Mouse (Mus musculus): ENCODE data around the gene B4galnt4. TPM values are rescaled to one million over a fixed set of nuclear protein-coding genes. Genes with fewer than 3 reads are reported as not detected.
A peak's percentile ranks its signal among the peaks of the same experiment; 100 is the strongest.
"Not testable (repeated sequence)": the region's sequence is repeated elsewhere in the genome, so short reads cannot be mapped to it uniquely, and the experiment has no call there.

B4galnt4 gene
- 44.1 and 56.0 TPM in 2 replicates for polyA plus RNA-seq (2014; fragmentation: Nextera tagmentation; extraction: Ambion mirVana)

DNA sequence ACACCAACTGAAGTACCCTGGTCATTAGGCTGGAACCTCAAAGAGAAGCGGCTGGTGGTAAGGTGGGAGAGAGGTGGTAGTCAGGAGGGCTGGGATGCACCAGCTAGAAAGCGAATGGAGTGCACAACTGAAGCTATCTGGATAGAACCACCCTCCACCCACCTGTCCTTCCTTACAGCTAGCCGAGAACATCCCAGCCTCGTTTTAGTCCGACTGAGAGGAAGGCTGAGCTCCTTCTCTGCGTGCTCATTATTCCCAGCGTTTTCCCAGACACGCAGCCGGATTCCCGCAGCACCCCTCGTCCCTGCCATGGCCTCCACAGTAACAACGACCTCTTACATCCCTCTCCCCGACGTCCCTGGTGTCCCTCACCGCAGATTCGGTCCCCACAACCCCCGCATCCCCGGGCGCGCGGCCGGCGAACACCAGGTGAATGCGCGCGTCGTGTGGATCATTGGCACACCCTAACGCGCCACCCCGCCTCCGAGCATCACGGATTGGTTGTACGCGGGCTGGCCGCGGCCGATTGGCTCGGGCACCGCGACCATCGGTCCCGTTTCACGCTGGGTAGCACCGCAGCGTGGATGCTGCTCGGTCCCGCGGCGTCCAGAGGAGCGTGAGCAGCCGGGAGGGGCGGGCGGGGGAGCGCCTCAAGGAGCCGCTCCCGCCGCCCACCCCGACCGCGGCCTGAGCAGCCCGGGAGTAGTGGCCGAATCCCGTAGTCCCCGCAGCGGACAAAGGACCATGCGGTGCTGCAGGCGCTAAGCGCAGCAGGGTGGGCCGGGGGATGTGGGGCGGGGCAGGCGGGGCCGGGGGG lies at the start of gene B4galnt4:
B4galnt4 (plus strand) TSS at position 679 of the 817 bp plus-strand sequence.
- WGBS = under 1% methylated on average over 60 of the region's 72 CpGs
- peaks cover 23% of the 10 kb centered on the region for H3K4me1 ChIP-seq (ENCODE audit: control insufficient read depth, insufficient read depth, low read length)
- H3K4me3 ChIP-seq (replicated peaks; ENCODE audit: low read depth, low read length) = peak within 1 kb of the TSS; percentile 85
- peak within 1 kb of the TSS; percentile 83 for H3K4me2 ChIP-seq (ENCODE audit: low read length)
- DNase-seq (peak; percentile 97), ATAC-seq (ENCODE audit: low FRiP score, low TSS enrichment) (peak; percentile 96)
- peak within 1 kb of the TSS; percentile 98 for H3K9ac ChIP-seq (replicated peaks; ENCODE audit: low read length)
- H3K27ac ChIP-seq (replicated peaks; ENCODE audit: low read depth, low read length) = peak within 1 kb of the TSS; percentile 94
- H3K27me3 ChIP-seq (ENCODE audit: control insufficient read depth, insufficient read depth, low read length) = no peaks in the 10 kb centered on the region
- H3K9me3 ChIP-seq (ENCODE audit: control insufficient read depth, low read length) = no peaks in the 10 kb centered on the region; the same call in 1 of the 2 replicates
- peaks cover 26% of the 10 kb centered on the region for H3K36me3 ChIP-seq (ENCODE audit: control insufficient read depth, insufficient read depth, low read length)

DNA sequence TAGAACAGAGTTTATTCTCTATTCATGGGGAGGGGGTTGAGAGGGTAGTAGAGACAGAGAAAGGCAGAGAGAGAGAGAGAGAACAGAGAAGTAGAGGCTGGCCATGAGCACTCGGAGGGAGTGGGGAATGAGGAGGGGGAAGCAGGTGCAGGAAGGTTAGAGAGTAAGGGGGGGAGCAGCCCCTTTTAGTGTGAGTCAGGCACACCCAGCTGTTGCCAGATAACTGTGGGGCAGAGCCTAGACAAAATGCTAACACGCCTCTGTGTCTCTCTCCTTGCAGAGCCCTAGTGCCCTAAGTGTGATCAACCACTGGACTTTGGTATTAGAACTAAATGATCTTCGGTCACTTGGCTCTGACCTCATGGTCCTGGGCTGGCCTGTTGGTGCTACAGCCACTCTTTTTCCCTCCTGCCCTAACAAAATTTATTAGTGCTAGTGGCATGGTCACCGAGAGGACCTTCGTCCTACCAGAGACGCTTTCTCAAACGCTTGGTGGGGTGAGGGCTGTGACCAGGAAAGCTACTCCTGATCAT lies 49.6 kb upstream of the B4galnt4 start:
- Histone ChIP-seq H3K9me3 (ENCODE audit: control insufficient read depth, low read length) (no peaks in the 10 kb centered on the region), H3K27ac (replicated peaks; ENCODE audit: low read depth, low read length) (no peak overlapping the region), H3K9ac (replicated peaks; ENCODE audit: low read length) (no peak overlapping the region), H3K4me2 (ENCODE audit: low read length) (no peak overlapping the region), H3K36me3 (ENCODE audit: control insufficient read depth, insufficient read depth, low read length) (no peaks in the 10 kb centered on the region), H3K4me3 (replicated peaks; ENCODE audit: low read depth, low read length) (no peak overlapping the region), H3K4me1 (ENCODE audit: control insufficient read depth, insufficient read depth, low read length) (0 out of 2 replicates have a peak, but pooled peaks cover 7% of the 10 kb centered on the region), H3K27me3 (ENCODE audit: control insufficient read depth, insufficient read depth, low read length) (no peaks in the 10 kb centered on the region)
- DNase-seq = no peak
- WGBS = 93% methylated on average over 7 of the region's 7 CpGs
- no peak for ATAC-seq (ENCODE audit: low FRiP score, low TSS enrichment)

- DNase-seq (no peak), ATAC-seq (ENCODE audit: low FRiP score, low TSS enrichment) (no peak)
- Histone ChIP-seq H3K9ac (replicated peaks; ENCODE audit: low read length) (no peak overlapping the region), H3K27ac (replicated peaks; ENCODE audit: low read depth, low read length) (no peak overlapping the region), H3K36me3 (ENCODE audit: control insufficient read depth, insufficient read depth, low read length) (no peaks in the 10 kb centered on the region), H3K27me3 (ENCODE audit: control insufficient read depth, insufficient read depth, low read length) (no peaks in the 10 kb centered on the region), H3K9me3 (ENCODE audit: control insufficient read depth, low read length) (no peaks in the 10 kb centered on the region), H3K4me2 (ENCODE audit: low read length) (no peak overlapping the region), H3K4me3 (replicated peaks; ENCODE audit: low read depth, low read length) (no peak overlapping the region), H3K4me1 (ENCODE audit: control insufficient read depth, insufficient read depth, low read length) (no peaks in the 10 kb centered on the region)
- WGBS = 90% methylated on average over 10 of the region's 10 CpGs
Measured at GRCm38 (mm10) chr7:141016707-141017697, 43.9 kb upstream of the B4galnt4 start.

DNA sequence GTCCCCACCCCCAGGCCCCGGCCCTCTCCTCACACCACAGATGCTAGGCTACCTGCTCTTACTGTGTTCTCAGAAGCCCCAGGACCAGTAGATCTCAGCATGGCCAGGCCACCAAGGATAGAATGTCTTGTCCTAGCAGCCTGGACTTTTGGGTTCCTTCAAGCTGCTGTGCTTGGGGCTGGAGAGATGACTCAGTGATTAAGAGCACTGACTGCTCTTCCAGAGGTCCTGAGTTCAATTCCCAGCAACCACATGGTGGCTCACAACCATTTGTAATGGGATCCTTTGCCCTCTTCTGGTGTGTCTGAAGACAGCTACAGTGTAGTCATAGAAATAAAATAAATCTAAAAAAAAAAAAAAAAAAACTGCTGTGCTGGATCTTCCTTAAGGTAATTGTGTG lies 43.1 kb upstream of the B4galnt4 start, which contains the start of gene Ifitm6:
Ifitm6 (minus strand) TSS at position 101 of the 400 bp plus-strand sequence.
- not testable (repeated sequence) for H3K4me1 ChIP-seq (ENCODE audit: control insufficient read depth, insufficient read depth, low read length); DNase-seq; ATAC-seq (ENCODE audit: low FRiP score, low TSS enrichment); H3K4me2 ChIP-seq (ENCODE audit: low read length); H3K9ac ChIP-seq (replicated peaks; ENCODE audit: low read length); H3K27ac ChIP-seq (replicated peaks; ENCODE audit: low read depth, low read length); H3K36me3 ChIP-seq (ENCODE audit: control insufficient read depth, insufficient read depth, low read length); H3K27me3 ChIP-seq (ENCODE audit: control insufficient read depth, insufficient read depth, low read length); H3K4me3 ChIP-seq (replicated peaks; ENCODE audit: low read depth, low read length); H3K9me3 ChIP-seq (ENCODE audit: control insufficient read depth, low read length)
- 82% methylated on average over 1 of the region's 1 CpGs for WGBS

GRCm38 (mm10) chr7:141019028-141019427 lies 41.9 kb upstream of the B4galnt4 start:
- 90% methylated on average over 5 of the region's 5 CpGs for WGBS
- H3K36me3 ChIP-seq (ENCODE audit: control insufficient read depth, insufficient read depth, low read length) = no peaks in the 10 kb centered on the region

GRCm38 (mm10) chr7:141021489-141022449 lies 39.1 kb upstream of the B4galnt4 start:
- Histone ChIP-seq H3K4me3 (replicated peaks; ENCODE audit: low read depth, low read length) (no peak overlapping the region), H3K4me2 (ENCODE audit: low read length) (no peak overlapping the region), H3K36me3 (ENCODE audit: control insufficient read depth, insufficient read depth, low read length) (no peaks in the 10 kb centered on the region), H3K27ac (replicated peaks; ENCODE audit: low read depth, low read length) (no peak overlapping the region), H3K9me3 (ENCODE audit: control insufficient read depth, low read length) (no peaks in the 10 kb centered on the region), H3K9ac (replicated peaks; ENCODE audit: low read length) (no peak overlapping the region), H3K4me1 (ENCODE audit: control insufficient read depth, insufficient read depth, low read length) (peaks cover 11% of the 10 kb centered on the region), H3K27me3 (ENCODE audit: control insufficient read depth, insufficient read depth, low read length) (no peaks in the 10 kb centered on the region)
- DNase-seq (no peak), ATAC-seq (ENCODE audit: low FRiP score, low TSS enrichment) (no peak)
- 90% methylated on average over 14 of the region's 14 CpGs for WGBS

More at GRCm38 (mm10) chr7:141019028-141019427, 41.9 kb upstream of the B4galnt4 start:
- Histone ChIP-seq H3K4me2 (ENCODE audit: low read length) (no peak overlapping the region), H3K9ac (replicated peaks; ENCODE audit: low read length) (no peak overlapping the region), H3K4me3 (replicated peaks; ENCODE audit: low read depth, low read length) (no peak overlapping the region), H3K9me3 (ENCODE audit: control insufficient read depth, low read length) (no peaks in the 10 kb centered on the region), H3K27me3 (ENCODE audit: control insufficient read depth, insufficient read depth, low read length) (no peaks in the 10 kb centered on the region), H3K27ac (replicated peaks; ENCODE audit: low read depth, low read length) (no peak overlapping the region), H3K4me1 (ENCODE audit: control insufficient read depth, insufficient read depth, low read length) (no peaks in the 10 kb centered on the region)
- no peak for ATAC-seq (ENCODE audit: low FRiP score, low TSS enrichment)
- DNase-seq = no peak

- Histone ChIP-seq H3K36me3 (ENCODE audit: control insufficient read depth, insufficient read depth, low read length) (no peaks in the 10 kb centered on the region), H3K4me1 (ENCODE audit: control insufficient read depth, insufficient read depth, low read length) (peaks cover 11% of the 10 kb centered on the region), H3K9me3 (ENCODE audit: control insufficient read depth, low read length) (no peaks in the 10 kb centered on the region), H3K9ac (replicated peaks; ENCODE audit: low read length) (no peak overlapping the region), H3K27me3 (ENCODE audit: control insufficient read depth, insufficient read depth, low read length) (no peaks in the 10 kb centered on the region), H3K4me2 (ENCODE audit: low read length) (0 out of 2 replicates have a peak overlapping the region, but pooled peaks have one; percentile 3), H3K27ac (replicated peaks; ENCODE audit: low read depth, low read length) (peak overlapping the region; percentile 71), H3K4me3 (replicated peaks; ENCODE audit: low read depth, low read length) (no peak overlapping the region)
- ATAC-seq (ENCODE audit: low FRiP score, low TSS enrichment) (peak; percentile 58; the same call in 1 of the 2 replicates), DNase-seq (peak; percentile 64)
- 13% methylated on average over 5 of the region's 6 CpGs for WGBS
Measured at GRCm38 (mm10) chr7:141024865-141025838, 35.8 kb upstream of the B4galnt4 start.

All from midbrain, embryonic 14.5 days (tissue).